Mouse (Mus musculus): ENCODE results near the gene Gvin1. TPM values are rescaled to one million over a fixed set of nuclear protein-coding genes. Genes with fewer than 3 reads are reported as not detected.
"Not testable (repeated sequence)": the region's sequence is repeated elsewhere in the genome, so short reads cannot be mapped to it uniquely, and the experiment has no call there.

Gene Gvin1
- total RNA-seq (2012; rRNA removed) (4.7 and 5.5 TPM in 2 replicates), total RNA-seq (2014; rRNA removed) (9.9 and 10.3 TPM in 2 replicates), polyA plus RNA-seq (2012; ENCODE audit: insufficient read length, low read depth) (9.0 and 9.6 TPM in 2 replicates)

DNA sequence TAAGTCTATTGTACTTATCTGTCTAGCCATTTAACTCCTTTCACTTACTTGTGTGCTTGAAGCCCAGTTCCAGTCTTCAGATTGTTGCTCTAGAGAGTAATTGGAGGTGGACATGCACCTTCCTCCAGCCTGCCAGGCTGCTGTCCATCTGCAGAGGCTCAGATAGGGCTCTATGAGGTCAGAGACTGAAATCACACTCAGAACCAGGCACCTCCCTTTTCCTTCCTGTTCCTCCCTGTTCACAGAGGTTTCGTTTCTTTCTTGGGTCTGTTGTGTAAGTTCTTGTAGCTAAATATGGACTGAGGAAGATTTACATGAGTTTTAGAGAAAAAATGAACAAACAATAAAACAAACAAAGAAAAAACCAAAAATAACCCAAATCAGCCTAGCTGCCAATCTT is at the start of gene Gvin1:
TSS of gene Gvin1 (minus strand) at position 150 of the 400 bp plus-strand sequence.
- H3K9ac ChIP-seq (ENCODE audit: insufficient read depth, low read depth); in situ Hi-C loops (cut with MboI; ENCODE audit: low pct_ligation_motif_present, low pct_unique_long_range_greater_than_20kb, low sequenced_read_pairs); H3K27me3 ChIP-seq (replicated peaks); H3K27ac ChIP-seq (ENCODE audit: insufficient read depth, low read depth); H3K9me3 ChIP-seq (replicated peaks; ENCODE audit: low read length); DNase-seq (ENCODE audit: extremely low read depth); H3K4me2 ChIP-seq (ENCODE audit: insufficient read depth, low read depth, poor library complexity, severe bottlenecking); H3K79me2 ChIP-seq (replicated peaks; ENCODE audit: control insufficient read depth, extremely low read depth, insufficient read depth, poor library complexity, severe bottlenecking); H3K4me3 ChIP-seq (replicated peaks in 1 of 3; ENCODE audit: low read depth in 2 of 3, low read length in 2 of 3, poor library complexity in 1 of 3); dilution Hi-C loops (cut with MboI; ENCODE audit: extremely low pct_ligation_motif_present, extremely low pct_unique_long_range_greater_than_20kb, low sequenced_read_pairs); H3K36me3 ChIP-seq (replicated peaks in 1 of 2; ENCODE audit: control insufficient read depth in 1 of 2, insufficient read depth in 1 of 2, low read length in 1 of 2); H3K4me1 ChIP-seq (ENCODE audit: control insufficient read depth in 1 of 2, insufficient read depth in 2 of 2): not testable (repeated sequence)

DNA sequence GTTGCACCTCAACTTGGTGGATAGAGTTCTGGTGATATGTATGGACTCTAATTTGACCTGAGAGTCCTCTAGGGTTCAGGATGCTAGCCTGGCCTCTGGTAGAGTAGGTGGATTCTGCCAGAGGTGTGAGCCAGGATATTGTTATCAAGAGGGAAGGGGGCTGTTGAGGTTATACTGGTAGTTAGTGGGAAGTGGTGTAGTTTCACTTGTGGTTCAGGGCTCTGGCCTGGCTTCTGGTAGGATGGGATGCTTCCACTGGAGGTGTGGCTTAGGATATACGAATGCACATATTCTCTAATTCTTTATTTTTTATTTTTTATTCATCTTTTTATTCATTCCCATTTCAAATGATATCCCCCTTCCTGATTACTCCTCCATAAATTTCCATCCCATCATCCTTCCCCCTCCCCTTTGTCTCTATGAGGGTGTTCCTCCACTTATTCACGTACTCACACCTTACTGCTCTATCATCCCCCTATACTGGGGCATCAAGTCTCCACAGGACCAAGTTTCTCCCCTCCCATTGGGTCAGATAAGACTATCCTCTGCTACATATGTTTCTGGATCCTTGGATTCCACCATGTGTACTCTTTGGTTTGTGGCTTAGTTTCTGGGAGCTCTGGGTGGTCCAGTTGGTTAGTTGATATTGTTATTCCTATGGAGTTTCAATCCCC is 36.9 kb upstream of the Gvin1 start:
- dilution Hi-C loops (cut with MboI; ENCODE audit: extremely low pct_ligation_motif_present, extremely low pct_unique_long_range_greater_than_20kb, low sequenced_read_pairs), result no loop called here
- no peak overlapping the region for H3K27ac ChIP-seq (ENCODE audit: insufficient read depth, low read depth)
- H3K4me3 ChIP-seq (replicated peaks in 1 of 3; ENCODE audit: low read depth in 2 of 3, low read length in 2 of 3, poor library complexity in 1 of 3), result no peak overlapping the region
- no peaks in the 10 kb centered on the region for H3K27me3 ChIP-seq (replicated peaks)
- no peaks in the 10 kb centered on the region for H3K79me2 ChIP-seq (replicated peaks; ENCODE audit: control insufficient read depth, extremely low read depth, insufficient read depth, poor library complexity, severe bottlenecking)
- DNase-seq (ENCODE audit: extremely low read depth), result no peak
- H3K9me3 ChIP-seq (replicated peaks; ENCODE audit: low read length), result no peaks in the 10 kb centered on the region
- no peak overlapping the region for H3K4me2 ChIP-seq (ENCODE audit: insufficient read depth, low read depth, poor library complexity, severe bottlenecking)
- no peaks in the 10 kb centered on the region for H3K36me3 ChIP-seq (replicated peaks in 1 of 2; ENCODE audit: control insufficient read depth in 1 of 2, insufficient read depth in 1 of 2, low read length in 1 of 2)
- TF ChIP-seq E2F4 (IDR thresholded peaks at IDR 0.05; ENCODE audit: insufficient replicate concordance, low read depth, low read length), result no peak
- no peak for TF ChIP-seq MAZ (IDR thresholded peaks at IDR 0.05; ENCODE audit: low read depth, low read length)
- no peak for TF ChIP-seq ZMIZ1 (IDR thresholded peaks at IDR 0.05; ENCODE audit: low read depth, low read length)
- TF ChIP-seq PAX5 (IDR thresholded peaks at IDR 0.05; ENCODE audit: low read length), result no peak
- TF ChIP-seq NELFE (IDR thresholded peaks at IDR 0.05; ENCODE audit: low read depth, low read length), result no peak
- no peak for TF ChIP-seq BHLHE40 (IDR thresholded peaks at IDR 0.05; ENCODE audit: low read depth, low read length)
- no peak for TF ChIP-seq ZKSCAN1 (IDR thresholded peaks at IDR 0.05; ENCODE audit: borderline replicate concordance, low read depth, low read length)
- TF ChIP-seq USF1 (IDR thresholded peaks at IDR 0.05; ENCODE audit: low read depth, low read length), result no peak
- TF ChIP-seq MAFK (IDR thresholded peaks at IDR 0.05; ENCODE audit: insufficient replicate concordance, low read length), result no peak
- no peak for TF ChIP-seq ETS1 (conservative IDR thresholded peaks at IDR 0.05; ENCODE audit: low read depth, low read length)
- TF ChIP-seq EP300 (IDR thresholded peaks at IDR 0.05; ENCODE audit: low read length), result no peak
- TF ChIP-seq RCOR1 (conservative IDR thresholded peaks at IDR 0.05; ENCODE audit: low read depth, low read length), result no peak
- no peak for TF ChIP-seq TCF12 (IDR thresholded peaks at IDR 0.05; ENCODE audit: low read depth, low read length)
- no peak for TF ChIP-seq NRF1 (IDR thresholded peaks at IDR 0.05; ENCODE audit: low read depth, low read length)
- no peak for TF ChIP-seq IRF4 (IDR thresholded peaks at IDR 0.05; ENCODE audit: low read depth, low read length)
- TF ChIP-seq POLR2A (IDR thresholded peaks at IDR 0.05; ENCODE audit: low read depth, low read length), result no peak
- no peak for TF ChIP-seq MXI1 (IDR thresholded peaks at IDR 0.05; ENCODE audit: low read depth, low read length)
- no peaks in the 10 kb centered on the region for H3K4me1 ChIP-seq (ENCODE audit: control insufficient read depth in 1 of 2, insufficient read depth in 2 of 2)
- in situ Hi-C loops (cut with MboI; ENCODE audit: low pct_ligation_motif_present, low pct_unique_long_range_greater_than_20kb, low sequenced_read_pairs), result no loop called here
- no peak overlapping the region for H3K9ac ChIP-seq (ENCODE audit: insufficient read depth, low read depth)
